Mouse (Mus musculus) limb, embryonic 15.5 days (tissue): ENCODE measurements around the gene Clstn3. TPM values are rescaled to one million over a fixed set of nuclear protein-coding genes. Genes with fewer than 3 reads are reported as not detected.

Experiments used
- ATAC-seq: fragments of 200-750 bp; cut with Nextera tagmentation; 2 replicates; pipeline ENCODE4 v1.8.0; 2017; ENCODE audit warnings: low read depth, moderate TSS enrichment; ENCODE audit not compliant: insufficient number of reproducible peaks, low FRiP score, low TSS enrichment
- H3K27ac ChIP-seq: fragments of 300-500 bp; sonication (generic); 2 replicates; pipeline ENCODE4 v1.5.1; 2015; ENCODE audit warnings: moderate library complexity, mild to moderate bottlenecking, inconsistent platforms
- H3K27me3 ChIP-seq: fragments of 300-500 bp; sonication (generic); 2 replicates; pipeline ENCODE4 v1.6.1; 2015; ENCODE audit warnings: inconsistent platforms
- H3K36me3 ChIP-seq: fragments of 300-500 bp; sonication (generic); 2 replicates; pipeline ENCODE4 v1.6.1; 2015; ENCODE audit warnings: inconsistent platforms
- H3K4me1 ChIP-seq: fragments of 300-500 bp; sonication (generic); 2 replicates; pipeline ENCODE4 v1.6.1; 2015; ENCODE audit warnings: inconsistent platforms
- H3K4me2 ChIP-seq: fragments of 300-500 bp; sonication (generic); 2 replicates; pipeline ENCODE4 v1.6.1; 2015; ENCODE audit warnings: mild to moderate bottlenecking, inconsistent platforms
- H3K4me3 ChIP-seq: fragments of 300-500 bp; sonication (generic); 2 replicates; pipeline ENCODE4 v1.5.1; 2015; ENCODE audit warnings: mild to moderate bottlenecking, inconsistent platforms
- H3K9ac ChIP-seq: fragments of 300-500 bp; sonication (generic); 2 replicates; pipeline ENCODE4 v1.6.1; 2015; ENCODE audit warnings: inconsistent platforms
- H3K9me3 ChIP-seq: fragments of 300-500 bp; sonication (generic); 2 replicates; pipeline ENCODE4 v1.6.1; 2016; ENCODE audit warnings: inconsistent platforms
- WGBS: fragments of 180-500 bp; shearing (Covaris S2); methylation state at CpG from one replicate; pipeline ENCODE4 v1.1.7; 2015; 5-methylcytosine and 5-hydroxymethylcytosine counted together
- polyA plus RNA-seq: library from polyadenylated mRNA; unstranded; fragments of >200 nt; fragmentation: Nextera tagmentation; extraction: Ambion mirVana; gene quantifications from 2 replicates; pipeline ENCODE4 v1.2.1, GENCODE M21; 2015

Clstn3 gene
- polyA plus RNA-seq, 1 experiment from 2014 or later = 7.2 TPM

DNA sequence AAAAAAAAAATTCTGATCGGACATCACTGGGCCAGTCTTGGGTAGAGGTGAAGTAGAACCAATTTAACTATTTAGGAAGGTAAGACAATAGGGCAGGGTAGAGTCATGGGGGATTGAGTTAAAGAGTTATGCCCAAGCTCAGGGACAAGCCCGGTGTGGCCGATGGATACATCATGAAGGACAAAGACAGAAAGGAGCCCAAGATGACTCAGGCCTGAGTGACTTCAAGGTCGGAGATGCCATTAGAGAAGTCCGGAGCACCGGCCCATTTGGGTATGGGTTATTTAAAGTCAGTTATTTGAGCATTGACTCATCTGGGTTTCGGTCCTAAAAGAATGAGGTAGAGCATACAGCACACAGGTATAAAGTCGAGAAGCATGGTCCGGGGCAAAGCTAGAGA is 18.1 kb downstream of the Clstn3 start:
- Histone ChIP-seq H3K27me3 (no peaks in the 10 kb centered on the region), H3K4me3 (no peak overlapping the region), H3K4me2 (no peak overlapping the region), H3K36me3 (no peaks in the 10 kb centered on the region), H3K4me1 (no peaks in the 10 kb centered on the region), H3K9ac (no peak overlapping the region), H3K9me3 (no peaks in the 10 kb centered on the region), H3K27ac (no peak overlapping the region)
- no peak for ATAC-seq
- WGBS = 92% methylated on average over 9 of the region's 9 CpGs

DNA sequence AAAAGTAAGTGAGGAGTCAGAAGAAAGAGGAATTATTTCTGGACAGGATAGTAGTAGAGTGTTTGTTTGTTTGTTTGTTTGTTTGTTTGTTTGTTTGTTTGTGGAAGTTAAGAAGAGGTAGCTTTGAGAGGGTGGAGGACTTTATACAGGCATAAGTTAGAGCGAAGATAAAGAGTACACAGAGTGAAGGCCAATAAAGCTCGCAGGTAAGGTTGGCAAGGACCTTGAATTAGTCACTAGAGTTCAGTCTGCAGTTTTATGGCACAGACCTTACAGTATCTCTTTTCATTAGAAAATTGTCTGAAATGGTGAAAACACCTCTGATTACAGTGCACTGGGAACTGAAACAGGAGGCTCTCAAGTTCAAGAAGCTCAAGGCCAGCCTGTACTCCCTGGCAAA is 18.6 kb downstream of the Clstn3 start:
- H3K27ac ChIP-seq = no peak overlapping the region
- no peaks in the 10 kb centered on the region for H3K27me3 ChIP-seq
- no peak overlapping the region for H3K4me3 ChIP-seq
- no peak overlapping the region for H3K4me2 ChIP-seq
- ATAC-seq = no peak
- H3K9me3 ChIP-seq = no peaks in the 10 kb centered on the region
- no peaks in the 10 kb centered on the region for H3K4me1 ChIP-seq
- no peaks in the 10 kb centered on the region for H3K36me3 ChIP-seq
- no peak overlapping the region for H3K9ac ChIP-seq
- 89% methylated on average over 2 of the region's 2 CpGs for WGBS

DNA sequence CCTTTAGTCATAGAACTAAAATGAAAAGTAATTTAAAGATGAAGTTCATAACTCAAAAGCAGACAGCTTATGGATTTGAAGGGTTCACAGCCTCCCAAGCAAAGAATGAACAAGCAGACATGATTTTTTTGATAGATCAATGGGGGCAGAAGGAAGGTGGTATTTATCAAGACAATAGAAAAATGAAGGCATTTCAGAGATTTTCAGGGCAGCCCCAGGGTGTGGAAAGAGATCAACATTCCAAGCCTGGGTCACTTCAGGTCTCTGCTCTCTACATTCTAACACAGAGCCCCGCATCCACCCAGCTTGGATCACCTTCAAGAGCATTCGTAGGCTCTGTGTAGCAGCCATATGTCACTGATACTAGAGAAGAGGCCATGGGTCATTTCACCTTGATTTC is 21.3 kb downstream of the Clstn3 start:
- Histone ChIP-seq H3K27me3 (no peaks in the 10 kb centered on the region), H3K36me3 (no peaks in the 10 kb centered on the region), H3K4me1 (no peaks in the 10 kb centered on the region), H3K4me2 (no peak overlapping the region), H3K9me3 (no peaks in the 10 kb centered on the region), H3K4me3 (no peak overlapping the region), H3K27ac (no peak overlapping the region), H3K9ac (no peak overlapping the region)
- 86% methylated on average over 2 of the region's 2 CpGs for WGBS
- ATAC-seq = no peak

DNA sequence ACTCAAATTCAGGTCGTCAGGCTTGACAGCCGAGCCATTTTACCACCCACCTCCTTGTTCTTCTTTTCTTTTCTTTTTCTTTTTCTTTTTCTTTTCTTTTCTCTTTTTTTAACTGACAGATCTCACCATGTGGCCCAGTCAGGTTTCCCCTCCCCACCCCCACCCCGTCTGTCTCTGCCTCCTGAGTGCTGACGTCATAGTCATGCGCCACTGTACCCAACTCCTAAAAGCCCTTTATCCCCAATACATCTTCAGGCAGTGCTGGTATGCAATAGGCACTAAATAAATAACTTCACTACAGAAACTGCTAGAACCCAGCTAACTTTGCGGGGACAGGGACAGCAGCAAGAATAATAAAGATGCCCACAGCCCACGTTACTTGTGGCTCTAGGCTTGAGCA is 28.3 kb downstream of the Clstn3 start:
- Histone ChIP-seq H3K4me2 (no peak overlapping the region), H3K9me3 (no peaks in the 10 kb centered on the region), H3K4me1 (no peaks in the 10 kb centered on the region), H3K9ac (no peak overlapping the region), H3K27me3 (no peaks in the 10 kb centered on the region), H3K36me3 (no peaks in the 10 kb centered on the region), H3K4me3 (no peak overlapping the region), H3K27ac (no peak overlapping the region)
- no peak for ATAC-seq
- 78% methylated on average over 7 of the region's 7 CpGs for WGBS

DNA sequence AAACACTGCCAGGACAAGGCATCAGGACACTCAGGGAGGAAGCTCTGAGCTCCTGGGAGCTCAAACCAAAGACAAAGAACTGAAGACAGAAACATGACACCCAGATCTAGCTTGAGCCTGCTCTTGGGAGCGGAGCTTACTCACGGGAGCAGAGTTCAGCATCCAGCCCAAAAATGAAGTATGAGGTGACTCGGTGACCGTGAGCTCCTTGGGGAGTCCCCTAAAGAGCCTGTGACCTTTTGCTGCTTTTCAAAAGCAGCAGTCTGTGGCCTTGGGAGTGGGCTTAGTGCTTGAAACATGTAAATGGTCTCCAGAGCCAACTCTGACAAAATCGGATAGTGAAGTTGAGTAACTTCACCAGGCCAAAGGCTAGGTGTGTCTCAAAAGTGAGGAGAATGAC is 29.4 kb downstream of the Clstn3 start:
- Histone ChIP-seq H3K9me3 (no peaks in the 10 kb centered on the region), H3K27ac (no peak overlapping the region), H3K36me3 (no peaks in the 10 kb centered on the region), H3K9ac (no peak overlapping the region), H3K27me3 (no peaks in the 10 kb centered on the region), H3K4me2 (no peak overlapping the region), H3K4me1 (no peaks in the 10 kb centered on the region), H3K4me3 (no peak overlapping the region)
- no peak for ATAC-seq
- WGBS = 78% methylated on average over 5 of the region's 5 CpGs

DNA sequence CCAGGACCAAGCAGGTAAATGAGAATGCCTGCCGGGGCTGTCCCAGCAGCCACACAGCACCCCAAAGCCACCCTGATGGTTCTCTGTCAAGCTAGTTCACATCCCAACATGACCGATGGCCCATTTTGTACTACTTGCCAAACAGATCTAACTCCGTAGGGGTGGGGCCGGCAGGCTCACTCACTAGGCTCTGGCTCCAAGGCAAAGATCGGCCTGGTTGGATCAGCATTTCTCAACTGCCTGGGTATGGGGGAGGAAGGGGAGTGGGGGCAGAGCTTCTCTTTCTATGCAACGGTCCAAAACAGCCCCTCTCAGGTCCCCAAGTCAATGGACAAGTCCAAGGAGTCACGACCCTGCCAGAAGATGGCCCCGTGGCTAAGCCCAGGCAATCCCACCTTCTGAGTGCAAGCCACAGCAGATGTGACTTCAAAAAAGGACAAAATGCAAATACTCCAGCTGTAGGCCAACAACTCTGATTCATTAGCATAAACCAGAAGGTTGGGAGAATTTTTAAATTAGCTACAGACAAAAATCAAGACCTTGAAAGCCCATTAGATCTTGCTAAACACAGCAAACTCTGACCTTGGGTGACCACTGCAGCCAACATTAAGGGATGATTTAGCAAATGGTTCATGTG is 30.8 kb downstream of the Clstn3 start:
- Histone ChIP-seq H3K27me3 (no peaks in the 10 kb centered on the region), H3K4me3 (no peak overlapping the region), H3K4me2 (no peak overlapping the region), H3K4me1 (no peaks in the 10 kb centered on the region), H3K36me3 (no peaks in the 10 kb centered on the region), H3K9me3 (no peaks in the 10 kb centered on the region), H3K9ac (no peak overlapping the region), H3K27ac (no peak overlapping the region)
- 86% methylated on average over 8 of the region's 8 CpGs for WGBS
- ATAC-seq = no peak

DNA sequence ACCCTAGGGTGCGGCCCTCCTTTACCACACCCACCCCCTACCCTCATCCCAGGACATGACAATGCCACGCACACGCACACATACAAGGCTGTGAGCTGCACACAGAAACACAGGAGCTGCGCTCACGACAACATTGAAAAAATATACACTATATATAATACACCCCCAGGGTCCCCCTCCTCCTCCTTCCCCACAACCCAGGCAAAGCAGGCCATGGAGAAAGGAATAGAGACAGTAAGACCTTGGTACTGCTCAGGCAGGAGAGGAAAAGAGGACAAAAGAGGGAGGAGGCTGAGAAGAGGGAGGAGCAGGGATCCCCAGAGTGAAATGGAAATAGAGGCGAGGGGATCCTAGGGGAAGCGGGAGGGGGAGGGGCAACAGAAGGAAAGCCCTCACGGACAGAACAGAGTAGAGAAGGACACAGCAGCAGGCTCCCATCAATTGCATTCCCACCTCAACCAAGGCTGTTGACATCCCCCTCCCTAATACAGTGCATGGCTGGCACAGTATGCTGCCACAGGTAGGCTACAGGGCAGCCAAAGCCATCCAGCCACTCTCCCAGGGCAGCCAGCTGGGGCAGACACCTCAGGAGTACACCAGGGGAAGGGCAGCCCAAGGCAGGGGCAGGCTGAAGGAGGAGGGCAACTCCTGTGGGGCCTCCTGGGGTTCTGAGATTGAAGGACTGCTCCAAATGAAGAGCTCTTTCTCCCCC is 33.7 kb downstream of the Clstn3 start:
- Histone ChIP-seq H3K9ac (no peak overlapping the region), H3K4me1 (no peaks in the 10 kb centered on the region), H3K9me3 (no peaks in the 10 kb centered on the region), H3K27me3 (no peaks in the 10 kb centered on the region), H3K4me3 (no peak overlapping the region), H3K27ac (no peak overlapping the region), H3K36me3 (no peaks in the 10 kb centered on the region), H3K4me2 (no peak overlapping the region)
- ATAC-seq = 0 out of 2 replicates have a peak, but pooled peaks have one; percentile 19
- WGBS = 52% methylated on average over 8 of the region's 8 CpGs

DNA sequence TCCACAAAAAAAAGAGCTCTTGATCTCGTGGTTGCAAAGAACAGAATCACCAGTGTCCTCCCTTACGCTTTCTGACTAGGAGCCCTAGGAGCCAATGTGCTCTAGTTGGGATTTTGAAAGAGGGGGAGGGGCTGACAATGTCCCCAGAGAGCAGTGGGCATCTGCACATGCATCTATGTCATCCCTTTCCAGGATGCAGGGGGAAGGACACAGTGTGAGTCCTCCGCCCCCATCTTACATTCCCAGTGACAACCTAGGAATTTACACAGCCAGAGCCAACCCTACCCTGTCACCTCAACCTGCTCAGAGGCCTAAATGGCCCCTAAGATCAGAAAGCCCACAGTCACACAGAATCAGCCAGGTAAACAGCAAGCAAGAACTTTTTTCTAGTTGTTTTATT is 34.2 kb downstream of the Clstn3 start:
- no peak overlapping the region for H3K27ac ChIP-seq
- no peak for ATAC-seq

DNA sequence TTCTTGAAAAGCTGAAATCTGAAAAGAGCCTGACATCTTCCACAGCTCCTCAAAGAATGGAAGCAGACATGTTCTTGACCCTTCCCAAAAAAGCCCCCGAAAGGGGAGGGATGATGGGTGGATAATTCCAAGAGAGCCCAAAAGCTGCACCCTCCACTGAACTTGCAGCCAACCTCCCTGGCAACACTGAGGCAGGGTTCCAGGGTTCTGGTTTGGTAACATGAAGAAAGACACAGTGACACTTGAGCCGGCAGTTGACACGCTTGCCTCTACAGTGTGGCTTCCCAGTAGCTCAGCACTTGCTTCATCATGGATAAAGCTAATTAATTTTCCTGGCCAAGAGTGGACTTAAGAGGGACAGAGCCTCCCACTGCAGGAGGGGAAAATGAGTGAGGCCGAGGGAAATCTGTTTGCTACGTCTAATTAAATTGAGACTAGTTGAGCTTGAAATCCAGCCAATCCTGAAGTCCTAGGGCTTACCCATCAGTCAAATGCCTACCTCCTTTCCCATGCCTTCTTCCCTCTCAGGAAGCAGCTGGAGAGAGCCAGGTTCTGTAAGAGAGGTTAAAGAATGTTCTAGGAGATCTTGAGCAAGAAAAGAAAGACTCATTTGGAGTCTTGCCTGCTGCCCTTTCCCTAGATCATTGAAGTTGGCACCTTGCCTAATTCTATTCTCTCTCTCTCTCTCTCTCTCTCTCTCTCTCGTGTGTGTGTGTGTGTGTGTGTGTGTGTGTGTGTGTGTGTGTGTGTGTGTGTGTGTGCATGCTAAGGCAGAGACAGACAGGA is 36.6 kb downstream of the Clstn3 start:
- H3K27ac ChIP-seq = no peak overlapping the region
- 51% methylated on average over 5 of the region's 6 CpGs for WGBS
- no peak overlapping the region for H3K9ac ChIP-seq
- H3K9me3 ChIP-seq = no peaks in the 10 kb centered on the region
- no peak overlapping the region for H3K4me3 ChIP-seq
- no peaks in the 10 kb centered on the region for H3K27me3 ChIP-seq
- ATAC-seq = no peak
- no peak overlapping the region for H3K4me2 ChIP-seq
- no peaks in the 10 kb centered on the region for H3K36me3 ChIP-seq
- H3K4me1 ChIP-seq = no peaks in the 10 kb centered on the region

More for the DNA sequence above, 34.2 kb downstream of the Clstn3 start:
- H3K27me3 ChIP-seq = no peaks in the 10 kb centered on the region
- no peak overlapping the region for H3K9ac ChIP-seq
- H3K4me2 ChIP-seq = no peak overlapping the region
- no peaks in the 10 kb centered on the region for H3K9me3 ChIP-seq
- H3K4me3 ChIP-seq = no peak overlapping the region
- 73% methylated on average over 3 of the region's 3 CpGs for WGBS
- no peaks in the 10 kb centered on the region for H3K4me1 ChIP-seq
- H3K36me3 ChIP-seq = no peaks in the 10 kb centered on the region

DNA sequence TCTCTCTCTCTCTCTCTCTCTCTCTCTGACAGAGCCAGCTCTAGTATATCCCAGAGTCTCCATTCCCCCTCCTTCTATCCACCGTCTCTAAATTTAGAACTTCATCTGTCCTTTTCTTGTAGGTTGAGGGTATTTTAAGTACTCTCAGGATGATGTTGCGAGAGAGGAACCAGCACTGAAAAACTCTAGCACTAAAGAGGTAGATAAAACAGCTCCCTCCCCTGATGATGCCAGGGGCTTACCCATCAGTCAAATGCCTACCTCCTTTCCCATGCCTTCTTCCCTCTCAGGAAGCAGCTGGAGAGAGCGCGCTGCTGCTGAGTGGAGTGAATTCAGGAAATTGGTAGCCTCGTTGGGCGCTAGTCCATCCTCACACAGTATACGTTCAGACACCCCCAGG is 37.3 kb downstream of the Clstn3 start:
- no peak overlapping the region for H3K4me2 ChIP-seq
- no peaks in the 10 kb centered on the region for H3K27me3 ChIP-seq
- no peaks in the 10 kb centered on the region for H3K4me1 ChIP-seq
- no peak for ATAC-seq
- H3K27ac ChIP-seq = no peak overlapping the region
- H3K36me3 ChIP-seq = no peaks in the 10 kb centered on the region
- no peak overlapping the region for H3K4me3 ChIP-seq
- WGBS = 82% methylated on average over 7 of the region's 7 CpGs
- no peaks in the 10 kb centered on the region for H3K9me3 ChIP-seq
- no peak overlapping the region for H3K9ac ChIP-seq

DNA sequence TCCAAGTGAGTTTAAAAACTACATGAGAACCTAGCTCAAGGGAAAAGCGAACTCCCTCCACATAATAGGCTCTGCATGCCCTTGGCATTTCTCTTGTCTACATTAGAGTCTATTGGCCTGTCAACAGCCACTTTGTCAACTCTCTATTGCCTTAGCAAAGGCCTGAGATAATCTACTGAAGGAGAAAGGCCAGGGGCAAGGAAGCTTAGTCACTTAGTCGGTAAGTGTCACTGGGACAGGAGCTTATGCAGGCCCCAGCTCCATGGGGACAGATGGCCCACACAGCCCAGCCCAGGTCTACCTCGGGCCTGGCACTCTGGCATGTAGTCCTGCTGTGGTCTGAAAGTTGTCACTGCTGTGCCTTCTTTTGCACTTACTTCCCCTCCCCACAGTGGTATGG is 38.0 kb downstream of the Clstn3 start:
- ATAC-seq = no peak

DNA sequence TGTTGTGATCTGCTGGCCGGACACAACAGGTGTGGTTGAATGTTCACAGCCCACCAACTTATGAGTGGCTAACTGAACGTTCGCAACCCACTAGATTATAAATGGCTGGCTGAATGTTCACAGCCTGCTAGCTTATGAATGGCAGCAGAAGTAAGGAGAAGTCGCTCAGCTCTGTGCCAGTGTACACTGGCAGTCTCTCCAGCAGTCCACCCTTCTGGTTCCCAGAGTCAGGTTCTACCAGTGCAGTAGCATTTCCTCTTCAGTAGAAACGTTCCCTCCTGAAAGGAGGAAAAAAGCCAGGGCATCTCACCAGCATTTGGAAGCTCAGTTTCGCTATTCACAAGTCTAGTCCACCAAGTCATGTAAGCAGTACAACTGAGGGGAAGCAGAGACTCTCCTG is 39.1 kb downstream of the Clstn3 start:
- no peak for ATAC-seq
- Histone ChIP-seq H3K27me3 (no peaks in the 10 kb centered on the region), H3K4me3 (no peak overlapping the region), H3K27ac (no peak overlapping the region), H3K9me3 (no peaks in the 10 kb centered on the region), H3K9ac (no peak overlapping the region), H3K4me2 (no peak overlapping the region), H3K36me3 (no peaks in the 10 kb centered on the region), H3K4me1 (no peaks in the 10 kb centered on the region)
- 68% methylated on average over 6 of the region's 6 CpGs for WGBS

More for the DNA sequence above, 38.0 kb downstream of the Clstn3 start:
- Histone ChIP-seq H3K9me3 (no peaks in the 10 kb centered on the region), H3K4me1 (no peaks in the 10 kb centered on the region), H3K27ac (no peak overlapping the region), H3K36me3 (no peaks in the 10 kb centered on the region), H3K4me3 (no peak overlapping the region), H3K9ac (no peak overlapping the region), H3K4me2 (no peak overlapping the region), H3K27me3 (no peaks in the 10 kb centered on the region)
- 51% methylated on average over 3 of the region's 3 CpGs for WGBS
